Mouse (Mus musculus) ES-E14 (cell line): ENCODE results near the gene Ctnnd2. TPM values are rescaled to one million over a fixed set of nuclear protein-coding genes. Genes with fewer than 3 reads are reported as not detected.

Source experiments
- DNase-seq: peaks from one replicate; pipeline ENCODE4 v3.0.0-alpha.2; 2013; ENCODE audit warnings: low read depth, low spot score
- H3K27ac ChIP-seq: 2 replicates; pipeline ENCODE4 v1.5.1; 2012; ENCODE audit warnings: low read depth, mild to moderate bottlenecking, low read length, moderate library complexity, mixed read lengths; ENCODE audit not compliant: poor library complexity, insufficient read depth, severe bottlenecking
- H3K36me3 ChIP-seq: 2 replicates; pipeline ENCODE4 v1.6.1; 2012; ENCODE audit warnings: mild to moderate bottlenecking, low read length, moderate library complexity, mixed read lengths; ENCODE audit not compliant: control insufficient read depth, poor library complexity, insufficient read depth, severe bottlenecking
- H3K4me1 ChIP-seq, 2 experiments: fragments of 150-350 bp in 1 of 2; sonication (generic) in 1 of 2; 2 replicates each; pipeline ENCODE4 v1.6.1; 2012; ENCODE audit warnings: low read length in 2 of 2, mild to moderate bottlenecking in 1 of 2, mixed read lengths in 1 of 2; ENCODE audit not compliant: control insufficient read depth in 2 of 2, insufficient read depth in 2 of 2, poor library complexity in 1 of 2
- H3K4me3 ChIP-seq, 2 experiments: fragments of 150-350 bp in 1 of 2; sonication (generic) in 1 of 2; 2 replicates each; pipeline ENCODE4 v1.5.1; 2012; ENCODE audit warnings: low read length in 2 of 2, low read depth in 1 of 2, mild to moderate bottlenecking in 1 of 2, mixed read lengths in 1 of 2; ENCODE audit not compliant: insufficient read depth in 1 of 2, poor library complexity in 1 of 2, severe bottlenecking in 1 of 2
- H3K9ac ChIP-seq: 2 replicates; pipeline ENCODE4 v1.6.1; 2012; ENCODE audit warnings: low read depth, mild to moderate bottlenecking, low read length, mixed read lengths; ENCODE audit not compliant: poor library complexity, insufficient read depth, severe bottlenecking
- H3K9me3 ChIP-seq: fragments of 150-350 bp; sonication (generic); 2 replicates; pipeline ENCODE4 v1.6.1; 2012; ENCODE audit warnings: low read depth, mild to moderate bottlenecking, low read length; ENCODE audit not compliant: control insufficient read depth, insufficient read depth
- CHD2 ChIP-seq: IDR thresholded peaks from 2 replicates; pipeline ENCODE4 v1.6.1; 2014; ENCODE audit warnings: mild to moderate bottlenecking, low read depth, low read length, inconsistent platforms
- HCFC1 ChIP-seq: IDR thresholded peaks from 2 replicates; pipeline ENCODE4 v1.6.1; 2012; ENCODE audit warnings: low read length, inconsistent platforms, borderline replicate concordance; ENCODE audit not compliant: insufficient read depth
- MAFK ChIP-seq: IDR thresholded peaks from 2 replicates; pipeline ENCODE4 v1.6.1; 2014; ENCODE audit warnings: mild to moderate bottlenecking, low read depth, low read length, inconsistent platforms; ENCODE audit not compliant: insufficient read depth
- ZC3H11A ChIP-seq: IDR thresholded peaks from 2 replicates; pipeline ENCODE4 v1.6.1; 2012; ENCODE audit warnings: low read depth, mild to moderate bottlenecking, inconsistent platforms, low read length, borderline replicate concordance
- ZNF384 ChIP-seq: IDR thresholded peaks from 2 replicates; pipeline ENCODE4 v1.6.1; 2012; ENCODE audit warnings: low read depth, low read length, inconsistent platforms
- in situ Hi-C, 2 experiments: fragments of 600-800 bp; cut with MboI; formaldehyde crosslinking; loops; one replicate each; pipeline ENCODE4 v1.15.1; 2025; ENCODE audit warnings: low sequenced_read_pairs in 2 of 2, inconsistent platforms in 1 of 2; ENCODE audit not compliant: unreplicated experiment in 2 of 2
- total RNA-seq: library from RNA; depleted of rRNA; stranded (reverse); fragments of 300-350 nt; gene quantifications from 2 replicates; pipeline ENCODE4 v1.2.3, GENCODE M21; 2012

Gene Ctnnd2
- total RNA-seq, 1 experiment = 3.6 TPM

GRCm38 (mm10) chr15:30570254-30570800 is 397.9 kb downstream of the Ctnnd2 start:
- TF ChIP-seq MAFK = no peak
- TF ChIP-seq HCFC1 = no peak
- TF ChIP-seq ZC3H11A = no peak
- TF ChIP-seq ZNF384 = no peak
- no peak for TF ChIP-seq CHD2
- Histone ChIP-seq H3K9me3 (no peaks in the 10 kb centered on the region), H3K36me3 (no peaks in the 10 kb centered on the region), H3K4me3 (no peak overlapping the region), H3K4me1 (no peaks in the 10 kb centered on the region), H3K27ac (no peak overlapping the region), H3K9ac (no peak overlapping the region)
- no peak for DNase-seq
- in situ Hi-C loops = no loop called here

- H3K9me3 ChIP-seq = no peaks in the 10 kb centered on the region
- H3K36me3 ChIP-seq = no peaks in the 10 kb centered on the region
- no peaks in the 10 kb centered on the region for H3K4me1 ChIP-seq
- H3K4me3 ChIP-seq = no peak overlapping the region
- H3K27ac ChIP-seq = no peak overlapping the region
- no peak for TF ChIP-seq ZNF384
- TF ChIP-seq ZC3H11A = no peak
- no peak for TF ChIP-seq CHD2
- TF ChIP-seq HCFC1 = no peak
- TF ChIP-seq MAFK = no peak
- no peak for DNase-seq
- no peak overlapping the region for H3K9ac ChIP-seq
- in situ Hi-C loops = no loop called here
Observed at GRCm38 (mm10) chr15:30587446-30587845, 415.1 kb downstream of the Ctnnd2 start.

GRCm38 (mm10) chr15:30590865-30591264 is 418.5 kb downstream of the Ctnnd2 start:
- Histone ChIP-seq H3K4me1 (no peaks in the 10 kb centered on the region), H3K9me3 (no peaks in the 10 kb centered on the region), H3K9ac (no peak overlapping the region), H3K27ac (no peak overlapping the region), H3K36me3 (no peaks in the 10 kb centered on the region), H3K4me3 (no peak overlapping the region)
- TF ChIP-seq MAFK (no peak), ZC3H11A (no peak), CHD2 (no peak), ZNF384 (no peak), HCFC1 (no peak)
- in situ Hi-C loops = no loop called here
- DNase-seq = no peak

GRCm38 (mm10) chr15:30595507-30595906 is 423.1 kb downstream of the Ctnnd2 start:
- Histone ChIP-seq H3K27ac (no peak overlapping the region), H3K4me1 (no peaks in the 10 kb centered on the region), H3K9ac (no peak overlapping the region), H3K36me3 (no peaks in the 10 kb centered on the region), H3K4me3 (no peak overlapping the region), H3K9me3 (no peaks in the 10 kb centered on the region)
- no peak for DNase-seq
- no peak for TF ChIP-seq ZC3H11A
- no peak for TF ChIP-seq ZNF384
- in situ Hi-C loops = no loop called here

- in situ Hi-C loops = no loop called here
- TF ChIP-seq ZC3H11A (no peak), HCFC1 (no peak), ZNF384 (no peak), CHD2 (no peak), MAFK (no peak)
- Histone ChIP-seq H3K27ac (no peak overlapping the region), H3K9me3 (no peaks in the 10 kb centered on the region), H3K36me3 (no peaks in the 10 kb centered on the region), H3K4me1 (no peaks in the 10 kb centered on the region), H3K4me3 (no peak overlapping the region), H3K9ac (no peak overlapping the region)
- DNase-seq = no peak
Observed at GRCm38 (mm10) chr15:30610613-30611012, 438.2 kb downstream of the Ctnnd2 start.
